Mouse (Mus musculus) midbrain, embryonic 15.5 days (tissue): Measurements from ENCODE around the gene Nploc4. TPM values are rescaled to one million over a fixed set of nuclear protein-coding genes. Genes with fewer than 3 reads are reported as not detected.
A peak's percentile ranks its signal among the peaks of the same experiment; 100 is the strongest.

Experiments used
- ATAC-seq: fragments of 200-750 bp; cut with Nextera tagmentation; replicated peaks from 2 replicates; pipeline ENCODE4 v1.8.0; 2017; ENCODE audit warnings: moderate TSS enrichment
- H3K27ac ChIP-seq: fragments of 300-500 bp; sonication (generic); 2 replicates; pipeline ENCODE4 v1.5.1; 2015; ENCODE audit warnings: mild to moderate bottlenecking, inconsistent platforms
- H3K27me3 ChIP-seq: fragments of 300-500 bp; sonication (generic); replicated peaks from 2 replicates; pipeline ENCODE4 v1.6.1; 2015; ENCODE audit warnings: inconsistent platforms
- H3K36me3 ChIP-seq: fragments of 300-500 bp; sonication (generic); replicated peaks from 2 replicates; pipeline ENCODE4 v1.6.1; 2015; ENCODE audit warnings: inconsistent platforms
- H3K4me1 ChIP-seq: fragments of 300-500 bp; sonication (generic); 2 replicates; pipeline ENCODE4 v1.6.1; 2015; ENCODE audit warnings: inconsistent platforms
- H3K4me2 ChIP-seq: fragments of 300-500 bp; sonication (generic); 2 replicates; pipeline ENCODE4 v1.6.1; 2015; ENCODE audit warnings: inconsistent platforms, mild to moderate bottlenecking, moderate library complexity
- H3K4me3 ChIP-seq: fragments of 300-500 bp; sonication (generic); 2 replicates; pipeline ENCODE4 v1.5.1; 2015; ENCODE audit warnings: mild to moderate bottlenecking, inconsistent platforms
- H3K9ac ChIP-seq: fragments of 300-500 bp; sonication (generic); 2 replicates; pipeline ENCODE4 v1.6.1; 2015; ENCODE audit warnings: mild to moderate bottlenecking, inconsistent platforms
- H3K9me3 ChIP-seq: fragments of 300-500 bp; sonication (generic); 2 replicates; pipeline ENCODE4 v1.6.1; 2016; ENCODE audit warnings: inconsistent platforms
- WGBS: fragments of 180-500 bp; shearing (Covaris S2); methylation state at CpG from one replicate; pipeline ENCODE4 v1.1.7; 2015; ENCODE audit warnings: mixed read lengths; 5-methylcytosine and 5-hydroxymethylcytosine counted together
- polyA plus RNA-seq: library from polyadenylated mRNA; unstranded; fragments of >200 nt; fragmentation: Nextera tagmentation; extraction: Ambion mirVana; gene quantifications from 2 replicates; pipeline ENCODE4 v1.2.1, GENCODE M21; 2015

The Nploc4 gene
- polyA plus RNA-seq, 1 experiment from 2014 or later = 34.2 TPM

- H3K4me1 ChIP-seq = peaks cover 23% of the 10 kb centered on the region
- H3K4me3 ChIP-seq = no peak overlapping the region
- no peaks in the 10 kb centered on the region for H3K27me3 ChIP-seq
- ATAC-seq = no peak
- no peak overlapping the region for H3K4me2 ChIP-seq
- no peak overlapping the region for H3K27ac ChIP-seq
- H3K9ac ChIP-seq = no peak overlapping the region; the same call in 1 of the 2 replicates
- H3K9me3 ChIP-seq = no peaks in the 10 kb centered on the region
- H3K36me3 ChIP-seq = peaks cover 38% of the 10 kb centered on the region
- 92% methylated on average over 23 of the region's 23 CpGs for WGBS
Observed at GRCm38 (mm10) chr11:120373820-120374586, 63.5 kb downstream of the Nploc4 start.

- WGBS = 64% methylated on average over 13 of the region's 13 CpGs
- ATAC-seq = no peak
- H3K27ac ChIP-seq = no peak overlapping the region
- H3K4me1 ChIP-seq = peaks cover 20% of the 10 kb centered on the region
- H3K9me3 ChIP-seq = no peaks in the 10 kb centered on the region
- H3K4me3 ChIP-seq = no peak overlapping the region
- no peaks in the 10 kb centered on the region for H3K27me3 ChIP-seq
- peaks cover 38% of the 10 kb centered on the region for H3K36me3 ChIP-seq
- no peak overlapping the region for H3K9ac ChIP-seq
- H3K4me2 ChIP-seq = no peak overlapping the region
Observed at GRCm38 (mm10) chr11:120373025-120373424, 64.5 kb downstream of the Nploc4 start.

GRCm38 (mm10) chr11:120369656-120370055, 67.9 kb downstream of the Nploc4 start:
- Histone ChIP-seq H3K36me3 (peaks cover 27% of the 10 kb centered on the region), H3K4me2 (no peak overlapping the region), H3K9me3 (no peaks in the 10 kb centered on the region), H3K27ac (no peak overlapping the region), H3K4me1 (peaks cover 13% of the 10 kb centered on the region), H3K4me3 (no peak overlapping the region), H3K27me3 (no peaks in the 10 kb centered on the region), H3K9ac (no peak overlapping the region)
- ATAC-seq = peak; percentile 43; the same call in 1 of the 2 replicates
- 36% methylated on average over 8 of the region's 8 CpGs for WGBS

GRCm38 (mm10) chr11:120366443-120367027, 71.0 kb downstream of the Nploc4 start:
- no peak for ATAC-seq
- WGBS = 32% methylated on average over 7 of the region's 7 CpGs
- Histone ChIP-seq H3K9ac (no peak overlapping the region), H3K4me1 (peaks cover 13% of the 10 kb centered on the region), H3K4me2 (peak overlapping the region; percentile 10; the same call in 1 of the 2 replicates), H3K27ac (peak overlapping the region; percentile 18; the same call in 1 of the 2 replicates), H3K36me3 (0 out of 2 replicates have a peak, but pooled peaks cover under 1% of the 10 kb centered on the region), H3K9me3 (no peaks in the 10 kb centered on the region), H3K4me3 (no peak overlapping the region), H3K27me3 (no peaks in the 10 kb centered on the region)

- no peak for ATAC-seq
- Histone ChIP-seq H3K9ac (no peak overlapping the region), H3K27ac (no peak overlapping the region), H3K4me3 (no peak overlapping the region), H3K4me2 (no peak overlapping the region), H3K9me3 (no peaks in the 10 kb centered on the region), H3K27me3 (no peaks in the 10 kb centered on the region), H3K36me3 (no peaks in the 10 kb centered on the region), H3K4me1 (peaks cover 34% of the 10 kb centered on the region)
- WGBS = 95% methylated on average over 6 of the region's 6 CpGs
Observed at GRCm38 (mm10) chr11:120362891-120363290, 74.6 kb downstream of the Nploc4 start.

GRCm38 (mm10) chr11:120361295-120361694, 76.2 kb downstream of the Nploc4 start, which contains the start of gene Fscn2:
Gene Fscn2 (plus strand): TSS chr11:120361534.
- Histone ChIP-seq H3K9ac (no peak within 1 kb of the TSS), H3K4me3 (no peak within 1 kb of the TSS), H3K36me3 (no peaks in the 10 kb centered on the region), H3K27ac (no peak within 1 kb of the TSS), H3K27me3 (no peaks in the 10 kb centered on the region), H3K4me1 (peaks cover 35% of the 10 kb centered on the region), H3K9me3 (no peaks in the 10 kb centered on the region), H3K4me2 (no peak within 1 kb of the TSS)
- ATAC-seq = no peak
- 58% methylated on average over 10 of the region's 10 CpGs for WGBS

GRCm38 (mm10) chr11:120360755-120361154, 76.8 kb downstream of the Nploc4 start:
- Histone ChIP-seq H3K4me2 (no peak overlapping the region), H3K27ac (no peak overlapping the region), H3K9me3 (no peaks in the 10 kb centered on the region), H3K9ac (no peak overlapping the region), H3K4me1 (peaks cover 30% of the 10 kb centered on the region), H3K36me3 (no peaks in the 10 kb centered on the region), H3K4me3 (no peak overlapping the region), H3K27me3 (no peaks in the 10 kb centered on the region)
- no peak for ATAC-seq
- 77% methylated on average over 5 of the region's 5 CpGs for WGBS

GRCm38 (mm10) chr11:120360062-120360461, 77.4 kb downstream of the Nploc4 start:
- WGBS = 55% methylated on average over 8 of the region's 8 CpGs
- no peak overlapping the region for H3K27ac ChIP-seq
- ATAC-seq = no peak
- H3K36me3 ChIP-seq = no peaks in the 10 kb centered on the region
- H3K4me2 ChIP-seq = no peak overlapping the region
- H3K4me1 ChIP-seq = peaks cover 27% of the 10 kb centered on the region
- H3K9ac ChIP-seq = no peak overlapping the region
- no peaks in the 10 kb centered on the region for H3K9me3 ChIP-seq
- H3K4me3 ChIP-seq = no peak overlapping the region
- no peaks in the 10 kb centered on the region for H3K27me3 ChIP-seq

- H3K27me3 ChIP-seq = no peaks in the 10 kb centered on the region
- H3K4me1 ChIP-seq = peaks cover 27% of the 10 kb centered on the region
- no peak overlapping the region for H3K9ac ChIP-seq
- no peaks in the 10 kb centered on the region for H3K9me3 ChIP-seq
- H3K4me2 ChIP-seq = no peak overlapping the region
- no peak for ATAC-seq
- H3K4me3 ChIP-seq = no peak overlapping the region
- WGBS = 59% methylated on average over 6 of the region's 6 CpGs
- H3K36me3 ChIP-seq = no peaks in the 10 kb centered on the region
- peak overlapping the region; percentile 88 for H3K27ac ChIP-seq
Observed at GRCm38 (mm10) chr11:120359391-120359790, 78.1 kb downstream of the Nploc4 start.

- Histone ChIP-seq H3K4me3 (no peak overlapping the region), H3K9ac (peak overlapping the region; percentile 7; the same call in 1 of the 2 replicates), H3K27ac (peak overlapping the region; percentile 88), H3K9me3 (no peaks in the 10 kb centered on the region), H3K4me1 (peaks cover 34% of the 10 kb centered on the region), H3K4me2 (peak overlapping the region; percentile 35), H3K36me3 (no peaks in the 10 kb centered on the region), H3K27me3 (no peaks in the 10 kb centered on the region)
- ATAC-seq = peak; percentile 84
- WGBS = 6% methylated on average over 10 of the region's 10 CpGs
Observed at GRCm38 (mm10) chr11:120357791-120358401, 79.6 kb downstream of the Nploc4 start.

- Histone ChIP-seq H3K27me3 (no peaks in the 10 kb centered on the region), H3K4me3 (no peak overlapping the region), H3K4me2 (no peak overlapping the region), H3K36me3 (no peaks in the 10 kb centered on the region), H3K4me1 (peaks cover 38% of the 10 kb centered on the region), H3K9me3 (no peaks in the 10 kb centered on the region), H3K27ac (no peak overlapping the region), H3K9ac (no peak overlapping the region)
- WGBS = 91% methylated on average over 4 of the region's 4 CpGs
- ATAC-seq = no peak
Observed at GRCm38 (mm10) chr11:120356900-120357299, 80.6 kb downstream of the Nploc4 start.

GRCm38 (mm10) chr11:120356319-120356840, 81.1 kb downstream of the Nploc4 start:
- H3K4me2 ChIP-seq = no peak overlapping the region
- H3K36me3 ChIP-seq = no peaks in the 10 kb centered on the region
- H3K4me3 ChIP-seq = no peak overlapping the region
- H3K9me3 ChIP-seq = no peaks in the 10 kb centered on the region
- H3K27ac ChIP-seq = no peak overlapping the region
- no peaks in the 10 kb centered on the region for H3K27me3 ChIP-seq
- WGBS = 82% methylated on average over 15 of the region's 15 CpGs
- ATAC-seq = no peak
- peaks cover 43% of the 10 kb centered on the region for H3K4me1 ChIP-seq
- no peak overlapping the region for H3K9ac ChIP-seq
